Mouse (Mus musculus) midbrain, embryonic 15.5 days (tissue): ENCODE measurements around the gene Amz2. TPM values are rescaled to one million over a fixed set of nuclear protein-coding genes. Genes with fewer than 3 reads are reported as not detected.

Source experiments
- ATAC-seq: fragments of 200-750 bp; cut with Nextera tagmentation; replicated peaks from 2 replicates; pipeline ENCODE4 v1.8.0; 2017; ENCODE audit warnings: moderate TSS enrichment
- H3K27ac ChIP-seq: fragments of 300-500 bp; sonication (generic); 2 replicates; pipeline ENCODE4 v1.5.1; 2015; ENCODE audit warnings: mild to moderate bottlenecking, inconsistent platforms
- H3K27me3 ChIP-seq: fragments of 300-500 bp; sonication (generic); replicated peaks from 2 replicates; pipeline ENCODE4 v1.6.1; 2015; ENCODE audit warnings: inconsistent platforms
- H3K36me3 ChIP-seq: fragments of 300-500 bp; sonication (generic); replicated peaks from 2 replicates; pipeline ENCODE4 v1.6.1; 2015; ENCODE audit warnings: inconsistent platforms
- H3K4me1 ChIP-seq: fragments of 300-500 bp; sonication (generic); 2 replicates; pipeline ENCODE4 v1.6.1; 2015; ENCODE audit warnings: inconsistent platforms
- H3K4me2 ChIP-seq: fragments of 300-500 bp; sonication (generic); 2 replicates; pipeline ENCODE4 v1.6.1; 2015; ENCODE audit warnings: inconsistent platforms, mild to moderate bottlenecking, moderate library complexity
- H3K4me3 ChIP-seq: fragments of 300-500 bp; sonication (generic); 2 replicates; pipeline ENCODE4 v1.5.1; 2015; ENCODE audit warnings: mild to moderate bottlenecking, inconsistent platforms
- H3K9ac ChIP-seq: fragments of 300-500 bp; sonication (generic); 2 replicates; pipeline ENCODE4 v1.6.1; 2015; ENCODE audit warnings: mild to moderate bottlenecking, inconsistent platforms
- H3K9me3 ChIP-seq: fragments of 300-500 bp; sonication (generic); 2 replicates; pipeline ENCODE4 v1.6.1; 2016; ENCODE audit warnings: inconsistent platforms
- WGBS: fragments of 180-500 bp; shearing (Covaris S2); methylation state at CpG from one replicate; pipeline ENCODE4 v1.1.7; 2015; ENCODE audit warnings: mixed read lengths; 5-methylcytosine and 5-hydroxymethylcytosine counted together
- polyA plus RNA-seq: library from polyadenylated mRNA; unstranded; fragments of >200 nt; fragmentation: Nextera tagmentation; extraction: Ambion mirVana; gene quantifications from 2 replicates; pipeline ENCODE4 v1.2.1, GENCODE M21; 2015

Amz2 gene
- polyA plus RNA-seq, 1 experiment from 2014 or later: 56.7 TPM

DNA sequence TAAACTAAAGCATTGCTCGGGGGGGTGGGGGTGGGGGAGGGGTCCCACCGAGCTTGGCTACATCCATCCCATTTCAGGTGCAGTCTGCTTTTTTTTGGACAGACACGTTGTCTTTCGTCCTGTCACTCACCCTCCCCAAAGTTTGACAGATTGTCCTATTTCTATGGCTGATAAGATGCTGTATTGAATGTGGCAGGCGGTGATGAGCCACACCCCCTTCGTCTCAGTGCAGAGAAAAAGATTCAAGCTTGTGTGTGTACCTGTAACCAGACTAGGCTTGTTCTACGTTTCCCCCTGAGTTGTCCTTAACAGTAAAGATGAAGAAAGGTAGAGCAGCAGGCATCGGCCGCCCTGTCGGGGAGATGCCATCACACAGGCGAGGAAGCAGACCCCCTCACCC lies 25.4 kb downstream of the Amz2 start:
- Histone ChIP-seq H3K9ac (no peak overlapping the region), H3K4me3 (no peak overlapping the region), H3K27me3 (no peaks in the 10 kb centered on the region), H3K9me3 (no peaks in the 10 kb centered on the region), H3K4me1 (no peaks in the 10 kb centered on the region), H3K27ac (no peak overlapping the region), H3K4me2 (no peak overlapping the region), H3K36me3 (no peaks in the 10 kb centered on the region)
- no peak for ATAC-seq
- 85% methylated on average over 11 of the region's 11 CpGs for WGBS

DNA sequence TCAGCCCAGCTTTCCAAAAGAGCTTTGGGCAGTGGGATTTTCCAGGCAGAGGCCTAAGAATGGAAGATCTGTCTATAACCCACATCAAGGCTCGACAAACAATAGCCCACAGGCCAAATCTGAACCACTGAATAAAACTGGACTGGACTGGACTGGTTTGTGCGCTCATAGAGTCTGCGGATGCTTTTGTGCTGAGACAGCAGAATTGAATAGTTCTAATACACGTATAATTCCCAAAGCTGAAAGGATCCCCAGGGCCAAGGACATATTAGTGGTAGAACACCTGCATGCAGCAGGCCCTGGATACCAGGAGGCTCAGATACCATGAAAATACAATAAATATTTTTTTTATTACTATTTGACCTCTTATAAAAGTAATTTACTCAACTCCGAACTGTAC lies 30.5 kb downstream of the Amz2 start:
- Histone ChIP-seq H3K4me1 (no peaks in the 10 kb centered on the region), H3K9me3 (no peaks in the 10 kb centered on the region), H3K27ac (no peak overlapping the region), H3K36me3 (no peaks in the 10 kb centered on the region), H3K4me3 (no peak overlapping the region), H3K27me3 (no peaks in the 10 kb centered on the region), H3K4me2 (no peak overlapping the region), H3K9ac (no peak overlapping the region)
- 79% methylated on average over 5 of the region's 5 CpGs for WGBS
- no peak for ATAC-seq

DNA sequence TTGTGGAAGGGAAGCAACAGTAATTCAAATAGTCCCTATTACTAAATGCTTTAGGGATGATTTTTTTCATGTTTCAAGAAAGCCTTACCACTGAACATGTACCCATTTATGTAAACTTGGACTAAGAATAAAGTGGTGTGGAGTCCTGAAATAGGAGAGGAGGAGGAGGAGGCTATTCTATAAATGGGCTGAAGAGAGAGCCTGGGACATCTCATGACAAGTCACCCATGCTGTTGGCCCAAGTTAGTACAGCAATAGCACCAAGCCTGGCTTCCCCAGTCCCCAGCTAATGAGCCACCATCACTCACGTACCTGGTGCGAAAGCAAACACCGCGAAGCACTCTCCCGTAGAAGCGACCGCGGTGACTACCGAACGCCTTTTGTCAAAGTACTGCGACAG lies 32.4 kb downstream of the Amz2 start:
- H3K9ac ChIP-seq: no peak overlapping the region
- no peaks in the 10 kb centered on the region for H3K4me1 ChIP-seq
- no peak overlapping the region for H3K4me2 ChIP-seq
- no peaks in the 10 kb centered on the region for H3K27me3 ChIP-seq
- WGBS: 94% methylated on average over 11 of the region's 11 CpGs
- no peak for ATAC-seq
- H3K9me3 ChIP-seq: no peaks in the 10 kb centered on the region
- no peak overlapping the region for H3K27ac ChIP-seq
- no peak overlapping the region for H3K4me3 ChIP-seq
- no peaks in the 10 kb centered on the region for H3K36me3 ChIP-seq

DNA sequence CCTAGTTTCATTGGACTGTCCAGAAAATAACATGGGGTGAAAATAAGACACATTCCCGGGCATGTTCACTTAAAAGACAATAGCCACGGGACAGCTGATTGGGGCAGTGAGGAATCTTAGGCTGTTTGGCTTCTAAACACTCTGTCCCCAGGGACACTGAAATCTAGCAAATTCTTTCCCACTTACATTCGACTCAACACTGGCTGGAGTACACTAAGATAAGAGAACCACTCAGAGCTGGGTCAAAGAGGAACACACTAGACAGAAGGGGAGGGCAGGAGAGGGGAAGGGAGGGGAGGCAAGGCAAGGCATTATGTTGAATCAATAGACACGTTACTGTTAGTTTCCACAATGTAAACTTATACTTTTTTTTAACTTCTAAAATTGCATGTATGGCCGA lies 34.8 kb downstream of the Amz2 start:
- Histone ChIP-seq H3K27me3 (no peaks in the 10 kb centered on the region), H3K36me3 (no peaks in the 10 kb centered on the region), H3K4me2 (no peak overlapping the region), H3K4me3 (no peak overlapping the region), H3K27ac (no peak overlapping the region), H3K9me3 (no peaks in the 10 kb centered on the region), H3K9ac (no peak overlapping the region), H3K4me1 (no peaks in the 10 kb centered on the region)
- no peak for ATAC-seq
- 76% methylated on average over 5 of the region's 5 CpGs for WGBS

DNA sequence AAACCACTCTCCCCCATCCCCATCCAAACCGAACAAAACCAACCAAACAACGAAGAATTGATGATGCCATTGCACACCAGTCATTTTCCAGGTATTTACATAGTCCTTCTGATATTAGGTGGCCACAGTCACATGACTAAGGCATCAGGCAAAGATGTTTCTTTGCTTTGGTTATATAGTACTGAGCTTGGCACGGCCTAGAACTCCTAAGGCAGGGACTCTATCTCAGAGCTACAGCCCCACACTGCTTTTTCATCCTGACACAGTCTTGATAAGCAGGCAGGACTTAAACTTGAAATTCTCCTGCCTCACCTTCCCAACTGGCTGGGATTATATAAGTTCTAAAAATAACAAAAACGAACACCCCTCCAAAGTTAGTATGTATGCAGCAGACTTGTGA lies 39.3 kb downstream of the Amz2 start:
- H3K9ac ChIP-seq: no peak overlapping the region
- H3K9me3 ChIP-seq: no peaks in the 10 kb centered on the region
- WGBS: 93% methylated on average over 4 of the region's 4 CpGs
- no peak overlapping the region for H3K27ac ChIP-seq
- H3K27me3 ChIP-seq: no peaks in the 10 kb centered on the region
- no peaks in the 10 kb centered on the region for H3K4me1 ChIP-seq
- no peaks in the 10 kb centered on the region for H3K36me3 ChIP-seq
- no peak overlapping the region for H3K4me2 ChIP-seq
- no peak for ATAC-seq
- H3K4me3 ChIP-seq: no peak overlapping the region

DNA sequence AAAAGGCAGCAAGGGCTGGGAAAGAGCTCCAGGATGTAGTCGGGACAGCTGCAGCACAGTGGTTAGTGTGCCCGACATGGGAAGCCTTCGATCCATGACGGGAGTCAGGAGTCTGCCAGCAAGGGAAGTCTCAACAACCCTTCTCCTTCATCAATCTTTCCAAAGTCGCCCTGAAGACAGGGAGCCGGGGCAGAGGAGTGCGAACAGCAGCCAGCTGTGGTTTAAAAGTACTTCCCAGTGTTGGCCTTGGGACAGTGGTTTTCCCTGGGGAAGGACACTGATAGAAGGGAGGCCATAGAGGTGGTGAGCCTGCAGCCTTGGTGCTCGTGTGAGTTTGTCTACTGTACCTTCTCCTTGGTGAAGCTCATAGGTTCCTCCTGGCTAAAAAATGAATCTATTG lies 41.2 kb downstream of the Amz2 start:
- 94% methylated on average over 8 of the region's 8 CpGs for WGBS
- Histone ChIP-seq H3K9ac (no peak overlapping the region), H3K4me2 (no peak overlapping the region), H3K36me3 (no peaks in the 10 kb centered on the region), H3K27me3 (peaks cover 9% of the 10 kb centered on the region), H3K27ac (no peak overlapping the region), H3K4me1 (peaks cover 7% of the 10 kb centered on the region), H3K4me3 (no peak overlapping the region), H3K9me3 (no peaks in the 10 kb centered on the region)
- no peak for ATAC-seq

DNA sequence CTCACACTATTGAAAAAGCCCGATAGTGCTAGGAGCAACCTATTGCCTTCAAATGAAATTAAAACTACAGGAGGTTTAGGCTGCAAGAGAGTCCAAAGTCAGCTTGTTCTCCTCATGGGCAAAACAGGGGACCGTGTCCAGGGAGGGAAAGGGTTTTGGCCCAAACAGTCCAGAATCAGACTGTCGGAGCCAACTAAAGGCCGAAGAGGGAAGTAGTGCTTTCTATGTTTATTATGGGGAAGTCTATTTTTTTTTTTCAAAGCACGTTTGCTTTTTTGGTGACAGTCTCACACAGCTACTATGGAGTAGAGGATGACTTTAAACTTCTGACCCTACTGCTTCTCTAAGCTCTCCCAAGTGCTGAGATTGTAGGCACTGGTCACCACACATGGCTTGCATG lies 42.4 kb downstream of the Amz2 start:
- Histone ChIP-seq H3K27me3 (peaks cover 9% of the 10 kb centered on the region), H3K4me3 (no peak overlapping the region), H3K4me1 (peaks cover 13% of the 10 kb centered on the region), H3K27ac (no peak overlapping the region), H3K36me3 (no peaks in the 10 kb centered on the region), H3K4me2 (no peak overlapping the region), H3K9me3 (no peaks in the 10 kb centered on the region), H3K9ac (no peak overlapping the region)
- 85% methylated on average over 5 of the region's 5 CpGs for WGBS
- no peak for ATAC-seq

DNA sequence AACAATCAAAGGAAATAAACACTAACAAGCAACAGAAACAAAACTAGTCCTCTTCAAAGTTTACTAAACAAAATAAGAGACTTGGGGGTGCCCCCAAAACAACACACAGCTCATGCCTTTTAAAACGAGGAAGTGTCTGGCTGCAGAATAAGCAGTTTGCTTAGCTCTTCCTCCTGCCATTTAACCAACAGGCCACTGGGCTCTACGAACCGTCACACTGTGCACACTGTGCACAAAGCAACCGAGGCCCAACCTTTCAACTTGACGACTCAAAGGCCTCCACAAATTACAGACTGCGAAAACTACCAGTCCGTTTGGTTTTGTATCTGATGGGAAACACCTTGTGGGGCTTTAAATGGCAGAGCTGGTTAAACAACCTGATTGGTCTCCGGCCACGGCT lies 44.4 kb downstream of the Amz2 start:
- H3K9ac ChIP-seq: no peak overlapping the region
- no peaks in the 10 kb centered on the region for H3K36me3 ChIP-seq
- no peak overlapping the region for H3K27ac ChIP-seq
- H3K4me3 ChIP-seq: no peak overlapping the region
- no peaks in the 10 kb centered on the region for H3K9me3 ChIP-seq
- peaks cover 9% of the 10 kb centered on the region for H3K27me3 ChIP-seq
- peaks cover 17% of the 10 kb centered on the region for H3K4me1 ChIP-seq
- H3K4me2 ChIP-seq: no peak overlapping the region
- no peak for ATAC-seq
- 69% methylated on average over 9 of the region's 9 CpGs for WGBS

DNA sequence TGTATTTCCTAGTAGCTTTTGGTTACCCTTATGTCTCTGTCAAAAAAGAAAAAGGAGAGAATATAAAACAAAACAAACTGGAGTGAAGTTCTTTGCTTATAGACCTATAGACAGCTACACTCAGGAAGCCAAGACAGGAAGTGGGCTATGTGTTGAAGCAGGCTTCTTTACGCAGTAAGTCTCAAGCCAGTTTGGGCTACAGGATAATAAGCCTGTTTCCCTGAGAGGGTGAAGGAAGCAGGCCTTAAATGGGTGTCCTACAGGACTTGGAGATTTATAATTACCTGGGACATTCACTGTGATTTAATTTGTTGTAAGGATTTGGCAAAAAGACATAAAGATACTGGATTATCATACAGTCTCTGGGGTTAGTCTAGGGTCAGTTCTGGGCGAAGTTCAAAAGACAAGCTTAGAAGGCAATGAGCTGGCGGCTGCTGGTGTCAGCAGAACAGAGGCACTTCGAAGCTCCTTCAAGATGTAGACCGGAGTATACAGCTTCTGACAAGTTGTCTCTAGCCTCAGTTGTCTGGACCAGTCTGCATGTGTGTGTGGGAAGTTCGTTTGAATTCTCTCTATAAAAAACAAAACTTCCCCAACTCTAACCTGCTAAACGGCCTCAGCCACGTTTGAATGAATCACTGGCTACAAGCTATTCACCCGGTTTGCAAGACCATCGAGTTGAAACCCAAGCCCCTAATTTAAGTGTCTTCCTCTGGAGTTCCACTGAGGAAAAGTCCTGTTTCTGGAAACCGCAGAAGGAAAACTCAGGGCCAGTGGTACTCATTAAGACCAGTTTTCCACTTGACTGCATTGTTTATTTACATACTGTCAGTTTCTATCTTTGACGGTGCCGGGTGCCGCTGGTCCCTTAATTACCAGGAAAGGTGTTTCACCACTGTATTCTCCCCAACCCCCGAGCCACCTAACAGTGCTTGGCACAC lies 45.4 kb downstream of the Amz2 start:
- Histone ChIP-seq H3K9me3 (no peaks in the 10 kb centered on the region), H3K9ac (no peak overlapping the region), H3K4me1 (peaks cover 17% of the 10 kb centered on the region), H3K27me3 (peaks cover 9% of the 10 kb centered on the region), H3K27ac (no peak overlapping the region), H3K4me2 (peak overlapping the region; percentile 74), H3K36me3 (no peaks in the 10 kb centered on the region), H3K4me3 (0 out of 2 replicates have a peak overlapping the region, but pooled peaks have one; percentile 61)
- no peak for ATAC-seq
- WGBS: 37% methylated on average over 15 of the region's 15 CpGs

DNA sequence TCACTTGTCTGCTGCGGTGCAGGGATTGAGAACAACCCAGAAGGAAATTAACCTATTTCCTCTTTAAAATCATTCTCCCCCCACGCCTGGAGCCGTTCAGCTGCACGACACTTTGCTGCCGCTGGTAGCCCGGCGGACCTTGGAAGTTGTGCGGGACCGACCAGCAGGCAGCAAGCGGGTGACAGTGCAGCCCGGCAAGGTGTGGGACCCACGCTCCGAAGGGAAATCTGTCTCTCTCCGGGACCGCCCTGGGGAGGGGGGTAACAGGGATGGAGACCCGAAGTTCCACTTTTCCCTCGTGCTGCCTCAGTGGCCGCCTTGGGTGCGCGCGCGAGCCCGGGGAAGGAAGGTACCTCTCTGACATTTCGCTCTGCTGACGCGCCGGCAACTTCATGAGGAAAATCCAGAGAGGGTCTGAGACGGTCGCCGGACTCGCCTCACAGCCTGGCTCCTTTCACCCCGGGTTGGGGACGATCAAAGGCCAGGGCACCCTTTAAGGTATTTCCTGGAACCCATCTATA lies 46.5 kb downstream of the Amz2 start:
- peak overlapping the region; percentile 77 for H3K9ac ChIP-seq
- no peak overlapping the region for H3K27ac ChIP-seq
- peak overlapping the region; percentile 74 for H3K4me2 ChIP-seq
- H3K36me3 ChIP-seq: no peaks in the 10 kb centered on the region
- no peak for ATAC-seq
- H3K4me1 ChIP-seq: peaks cover 17% of the 10 kb centered on the region
- H3K4me3 ChIP-seq: peak overlapping the region; percentile 61
- under 1% methylated on average over 33 of the region's 33 CpGs for WGBS
- peaks cover 9% of the 10 kb centered on the region for H3K27me3 ChIP-seq
- H3K9me3 ChIP-seq: no peaks in the 10 kb centered on the region

DNA sequence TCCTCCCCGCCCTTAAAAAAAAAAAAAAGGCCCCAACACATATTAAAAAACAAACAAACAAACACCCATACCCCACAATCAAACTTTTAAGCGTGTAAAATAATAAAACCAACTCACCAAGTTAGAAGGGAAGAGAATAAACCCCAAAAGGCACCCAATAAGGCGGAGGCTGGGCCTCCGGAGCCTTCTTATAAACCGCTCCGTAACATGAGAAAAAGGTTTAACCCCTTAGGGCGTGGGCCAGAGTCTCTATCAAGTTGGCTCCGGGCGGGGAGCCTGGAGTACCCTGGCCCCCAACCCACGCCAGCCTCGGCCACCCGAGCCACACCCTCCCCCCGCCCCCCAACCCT lies 47.0 kb downstream of the Amz2 start:
- WGBS: 0% methylated on average over 11 of the region's 13 CpGs
- peak; percentile 55 for ATAC-seq
- H3K36me3 ChIP-seq: no peaks in the 10 kb centered on the region
- H3K4me3 ChIP-seq: peak overlapping the region; percentile 61
- peak overlapping the region; percentile 74 for H3K4me2 ChIP-seq
- H3K4me1 ChIP-seq: peaks cover 17% of the 10 kb centered on the region
- peaks cover 9% of the 10 kb centered on the region for H3K27me3 ChIP-seq
- no peaks in the 10 kb centered on the region for H3K9me3 ChIP-seq
- H3K9ac ChIP-seq: peak overlapping the region; percentile 77
- H3K27ac ChIP-seq: peak overlapping the region; percentile 94

DNA sequence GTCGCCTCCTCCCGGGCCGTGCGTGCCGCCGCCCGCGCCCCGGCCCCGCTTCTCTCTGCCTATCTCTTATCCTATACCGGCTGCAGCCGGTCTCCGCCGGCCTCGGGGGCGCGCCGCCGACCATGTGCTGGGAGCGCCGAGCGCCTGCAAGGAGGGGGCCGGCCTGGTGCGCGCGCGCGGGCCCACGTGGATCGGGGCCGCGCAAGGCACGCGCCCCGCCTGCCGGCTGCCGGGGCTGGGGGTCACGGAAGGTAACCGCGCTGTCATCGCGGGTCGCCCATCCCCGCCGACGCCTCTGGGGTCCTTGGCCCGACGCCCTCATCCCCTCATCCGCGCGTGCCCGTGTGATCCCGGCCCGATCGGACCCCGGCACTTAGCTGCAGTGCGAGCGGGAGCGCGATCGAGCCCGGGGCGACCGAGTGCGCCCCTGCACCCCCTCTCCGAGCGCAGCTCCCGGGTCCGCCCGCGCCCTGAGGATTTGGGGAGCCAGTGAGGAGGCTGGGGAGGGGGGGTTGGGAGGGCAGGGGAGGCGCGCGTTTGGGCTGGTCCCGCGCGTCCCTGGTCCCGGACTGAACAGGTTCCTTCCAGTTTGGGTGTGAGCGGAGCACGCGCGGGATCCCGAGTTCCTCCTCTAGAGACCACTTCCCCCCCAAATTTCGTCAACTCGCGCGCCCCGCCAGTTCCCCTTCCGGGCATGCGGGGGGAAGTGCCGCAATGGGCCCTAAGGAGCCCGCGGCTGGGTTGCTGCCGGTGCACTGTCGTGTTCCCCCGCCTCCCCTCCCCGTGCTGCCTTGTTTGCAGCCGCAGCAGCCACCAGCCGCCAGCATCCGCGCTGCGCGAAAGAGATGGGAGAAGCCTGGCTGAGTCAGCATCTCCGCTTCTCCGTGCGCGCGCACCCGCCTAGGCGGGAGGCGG lies 47.7 kb downstream of the Amz2 start, which contains the start of the genes Arsg and Slc16a6:
Gene Arsg (plus strand): TSS at position 204 of the 915 bp plus-strand sequence.
Gene Slc16a6 (minus strand): TSS at position 428 of the 915 bp plus-strand sequence.
- Histone ChIP-seq H3K27ac (peak within 1 kb of the TSS; percentile 94), H3K36me3 (no peaks in the 10 kb centered on the region), H3K4me3 (peak within 1 kb of the TSS; percentile 61), H3K27me3 (peaks cover 9% of the 10 kb centered on the region), H3K9ac (peak within 1 kb of the TSS; percentile 77), H3K4me2 (peak within 1 kb of the TSS; percentile 74), H3K4me1 (peaks cover 17% of the 10 kb centered on the region), H3K9me3 (no peaks in the 10 kb centered on the region)
- WGBS: under 1% methylated on average over 98 of the region's 111 CpGs
- peak; percentile 90 for ATAC-seq
